Mouse (Mus musculus): ENCODE data around the gene Qrich1.
"Not testable (repeated sequence)": the region's sequence is repeated elsewhere in the genome, so short reads cannot be mapped to it uniquely, and the experiment has no call there.

Qrich1 gene

GRCm38 (mm10) chr9:108579344-108579690 lies 62.7 kb downstream of the Qrich1 start:
- DNase-seq (ENCODE audit: extremely low read depth, low read depth, low spot score) = no peak

DNA sequence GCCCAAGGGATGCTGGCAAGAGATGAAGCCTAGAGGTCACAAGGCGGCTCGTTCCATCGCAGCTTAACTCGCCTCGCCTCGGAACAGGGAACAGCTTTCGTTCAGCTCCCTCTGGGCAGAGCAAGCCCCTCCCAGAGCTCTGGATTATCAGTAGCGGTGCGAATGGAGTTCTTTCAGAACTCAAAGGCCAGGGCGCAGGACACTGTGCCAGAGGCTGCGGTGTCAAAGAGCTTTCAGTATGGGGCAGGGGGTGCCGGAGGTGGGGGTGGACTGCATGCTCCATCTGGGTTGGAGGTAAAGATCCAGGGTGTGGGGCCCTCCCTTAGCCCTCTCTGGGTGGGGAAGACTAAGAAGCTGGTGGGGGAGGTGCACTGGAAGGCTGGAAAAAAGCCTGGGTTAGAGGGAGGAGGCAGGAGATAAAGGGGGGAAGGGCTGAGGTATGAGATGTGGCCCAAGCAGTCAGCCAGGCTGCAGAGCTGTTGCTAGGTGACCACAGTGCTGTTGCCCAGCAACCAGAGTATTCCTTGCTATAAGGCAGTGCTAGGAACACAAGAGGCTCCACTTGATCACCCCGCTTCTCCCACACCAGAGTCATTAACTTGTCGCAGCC lies 71.1 kb downstream of the Qrich1 start:
- no peak for DNase-seq (ENCODE audit: extremely low read depth, low read depth, low spot score)

DNA sequence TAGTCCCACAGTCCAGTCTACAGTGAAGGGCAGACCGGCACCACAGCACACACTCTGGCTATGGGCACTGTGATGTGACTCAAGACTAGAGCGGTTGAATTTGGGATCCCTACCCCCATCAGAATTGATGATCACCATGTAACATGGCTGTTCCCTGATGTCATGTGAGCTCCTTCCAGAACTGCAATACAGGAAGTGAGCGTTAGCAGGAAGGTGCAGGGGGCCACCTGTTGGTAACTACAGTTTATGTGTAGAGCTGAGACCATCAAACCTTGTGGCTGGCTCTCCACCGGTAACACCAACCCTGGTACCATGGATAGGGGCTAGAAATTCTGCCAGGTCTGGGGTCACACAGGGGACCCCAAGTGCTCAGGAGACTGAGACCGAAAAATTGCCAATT lies 72.6 kb downstream of the Qrich1 start:
- no peak for DNase-seq (ENCODE audit: extremely low read depth, low read depth, low spot score)

DNA sequence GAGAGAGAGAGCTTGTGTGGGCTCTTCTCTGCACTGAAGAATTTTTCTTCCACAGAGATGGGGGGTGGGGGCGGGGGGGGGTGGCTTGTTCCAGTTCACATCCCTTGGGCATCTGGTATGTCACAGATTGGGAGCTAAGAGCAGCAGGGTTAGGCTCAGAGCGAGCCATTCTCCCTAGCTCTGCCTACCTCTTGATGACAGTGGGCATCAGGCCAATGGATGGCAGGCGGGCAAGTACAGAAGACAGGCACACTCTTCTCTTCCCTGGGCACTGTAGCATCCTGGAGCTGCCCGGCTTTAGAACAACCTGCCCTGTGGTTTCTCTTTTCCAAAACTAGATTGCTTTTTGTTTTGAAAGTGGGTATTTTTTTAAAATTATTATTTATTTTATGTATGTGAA lies 74.9 kb downstream of the Qrich1 start:
- DNase-seq (ENCODE audit: extremely low read depth, low read depth, low spot score) = no peak

- no peak for DNase-seq (ENCODE audit: extremely low read depth, low read depth, low spot score)
Observed at GRCm38 (mm10) chr9:108594354-108594753, 77.7 kb downstream of the Qrich1 start.

DNA sequence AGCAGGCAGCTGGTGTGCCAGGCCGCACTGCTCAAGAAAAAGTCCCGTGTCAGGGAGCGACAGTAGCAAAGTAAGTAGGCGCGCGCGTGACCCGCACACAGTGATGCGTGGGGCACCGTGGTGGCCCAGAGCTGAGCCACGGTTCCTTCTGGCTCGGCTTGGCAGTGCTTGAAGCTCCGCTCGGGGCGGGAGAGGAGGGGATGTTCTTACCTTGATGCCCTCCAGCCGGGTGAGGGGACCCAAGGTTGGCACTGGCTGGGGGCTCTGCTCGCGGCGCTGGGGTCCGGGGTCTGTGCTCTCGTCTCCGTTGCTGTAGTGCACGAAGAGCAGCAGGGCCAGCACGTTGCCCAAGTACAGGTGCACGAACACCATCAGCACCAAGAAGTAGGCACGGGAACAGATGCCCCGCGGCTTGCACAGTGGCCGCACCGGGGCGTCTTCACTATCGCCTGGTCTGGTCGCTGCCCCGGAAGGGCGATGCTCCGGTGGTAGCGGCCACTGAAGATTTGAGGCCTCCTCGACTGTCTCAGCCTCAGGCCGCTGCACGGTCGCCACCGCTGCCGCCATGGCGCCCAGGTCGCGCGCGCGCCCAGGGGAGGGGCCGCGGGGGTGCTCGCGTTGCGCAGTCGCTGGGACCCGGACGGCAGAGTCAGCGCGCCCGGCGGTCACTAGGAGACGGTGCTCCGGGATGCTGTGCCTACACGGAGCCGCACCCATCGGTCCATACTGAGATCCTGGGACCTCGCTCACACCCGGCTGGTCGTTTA lies 80.6 kb downstream of the Qrich1 start, which contains the start of gene P4htm:
Gene P4htm (minus strand): TSS at position 670 of the 767 bp plus-strand sequence.
- no peak for DNase-seq (ENCODE audit: extremely low read depth, low read depth, low spot score)

DNA sequence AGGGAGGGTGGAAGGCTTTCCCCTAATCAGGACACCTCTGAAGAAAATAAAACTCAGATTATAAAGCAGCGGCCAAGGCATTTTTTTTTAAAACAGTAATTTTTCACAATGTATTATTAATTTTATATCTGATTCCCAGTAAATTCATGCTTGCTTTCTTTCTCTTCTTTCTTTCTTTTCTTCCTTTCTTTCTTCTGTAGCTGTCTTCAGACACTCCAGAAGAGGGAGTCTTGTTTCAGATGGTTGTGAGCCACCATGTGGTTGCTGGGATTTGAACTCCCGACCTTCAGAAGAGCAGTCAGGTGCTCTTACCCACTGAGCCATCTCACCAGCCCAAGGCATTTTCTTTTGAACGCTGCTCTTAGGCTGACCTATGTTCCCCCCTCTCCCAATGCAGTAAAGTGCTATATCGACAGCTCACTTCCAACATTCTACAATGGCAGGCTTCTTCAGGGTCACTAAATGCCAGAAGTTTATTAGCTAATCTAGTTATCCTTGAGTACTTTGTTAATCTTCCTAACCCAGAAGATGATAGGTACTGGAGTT lies 82.5 kb downstream of the Qrich1 start:
- no peak for DNase-seq (ENCODE audit: extremely low read depth, low read depth, low spot score)

DNA sequence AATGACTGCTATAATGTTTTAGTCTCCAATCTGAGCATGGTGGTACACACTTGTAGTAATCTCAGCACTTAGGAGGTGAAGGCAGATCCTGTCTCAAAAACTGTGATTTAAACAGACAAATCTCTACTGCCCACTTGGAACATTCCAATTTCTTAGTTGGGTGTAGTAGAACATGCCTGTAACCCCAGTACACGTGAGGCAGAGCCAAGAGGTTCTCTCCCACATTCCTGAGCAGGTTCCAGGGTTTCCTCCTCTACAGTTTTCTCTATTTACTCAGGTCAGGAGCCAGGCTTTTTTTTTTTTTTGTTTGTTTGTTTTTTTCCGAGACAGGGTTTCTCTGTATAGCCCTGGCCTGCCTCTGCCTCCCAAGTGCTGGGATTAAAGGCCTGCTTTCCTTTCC lies 83.4 kb downstream of the Qrich1 start:
- no peak for DNase-seq (ENCODE audit: extremely low read depth, low read depth, low spot score)

DNA sequence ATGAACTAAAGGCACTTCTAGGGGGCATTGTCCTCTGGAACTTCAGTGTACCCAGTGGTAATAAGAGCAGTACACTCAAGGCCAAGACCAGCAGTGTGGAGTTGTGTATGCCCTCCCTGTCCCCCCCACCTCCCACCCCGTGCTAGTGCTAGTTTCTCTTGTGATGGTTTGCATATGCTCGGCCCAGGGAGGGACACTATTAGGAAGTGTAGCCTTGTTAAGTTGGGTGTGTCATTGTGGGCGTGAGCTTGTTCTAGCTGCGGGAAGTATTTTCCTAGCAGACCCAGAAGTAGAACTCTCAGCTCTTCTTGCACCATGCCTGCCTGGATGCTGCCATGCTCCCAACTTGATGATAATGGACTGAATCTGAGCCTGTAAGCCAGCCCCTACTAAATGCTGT lies 85.4 kb downstream of the Qrich1 start:
- no peak for DNase-seq (ENCODE audit: extremely low read depth, low read depth, low spot score)

GRCm38 (mm10) chr9:108607929-108608328 lies 91.3 kb downstream of the Qrich1 start:
- not testable (repeated sequence) for DNase-seq (ENCODE audit: extremely low read depth, low read depth, low spot score)

GRCm38 (mm10) chr9:108608889-108609288 lies 92.3 kb downstream of the Qrich1 start:
- no peak for DNase-seq (ENCODE audit: extremely low read depth, low read depth, low spot score)
